Mouse (Mus musculus) layer of hippocampus, adult 11-12 months (tissue): ENCODE results near the gene H2-D1.
"Not testable (repeated sequence)": the region's sequence is repeated elsewhere in the genome, so short reads cannot be mapped to it uniquely, and the experiment has no call there.

Experiments
- DNase-seq: peaks from one replicate; pipeline ENCODE4 v3.0.0; 2022; ENCODE audit warnings: low spot score

The H2-D1 gene

DNA sequence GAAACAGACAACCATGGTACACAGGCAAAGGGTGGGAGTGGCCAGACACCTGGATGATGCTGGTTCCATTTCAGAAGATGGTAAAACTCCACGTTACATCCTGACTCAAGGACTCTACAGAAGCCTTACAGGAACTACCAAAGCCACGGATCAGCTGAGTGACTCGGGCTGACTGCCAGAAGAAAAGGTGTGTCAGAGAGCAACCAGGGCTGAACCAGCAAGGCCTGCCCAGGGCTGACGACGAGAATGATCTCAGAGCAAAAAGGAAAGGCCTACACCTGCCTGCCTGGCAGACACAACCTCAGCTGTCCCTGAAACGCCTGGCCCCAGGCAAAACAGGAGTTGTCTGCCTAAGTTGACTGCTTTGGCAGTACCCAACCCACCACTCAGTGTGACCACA is 41.9 kb downstream of the H2-D1 start:
- DNase-seq, result no peak

GRCm38 (mm10) chr17:35304921-35305320 is 42.4 kb downstream of the H2-D1 start:
- not testable (repeated sequence) for DNase-seq
